Mouse (Mus musculus): ENCODE results near the gene Idh3a. TPM values are rescaled to one million over a fixed set of nuclear protein-coding genes. Genes with fewer than 3 reads are reported as not detected.
A peak's percentile ranks its signal among the peaks of the same experiment; 100 is the strongest.
"Not testable (repeated sequence)": the region's sequence is repeated elsewhere in the genome, so short reads cannot be mapped to it uniquely, and the experiment has no call there.

The Idh3a gene
- 100 to 1,000 TPM; 110 to 244 (median 135) TPM for polyA plus RNA-seq (2017; shearing (Covaris generic))

DNA sequence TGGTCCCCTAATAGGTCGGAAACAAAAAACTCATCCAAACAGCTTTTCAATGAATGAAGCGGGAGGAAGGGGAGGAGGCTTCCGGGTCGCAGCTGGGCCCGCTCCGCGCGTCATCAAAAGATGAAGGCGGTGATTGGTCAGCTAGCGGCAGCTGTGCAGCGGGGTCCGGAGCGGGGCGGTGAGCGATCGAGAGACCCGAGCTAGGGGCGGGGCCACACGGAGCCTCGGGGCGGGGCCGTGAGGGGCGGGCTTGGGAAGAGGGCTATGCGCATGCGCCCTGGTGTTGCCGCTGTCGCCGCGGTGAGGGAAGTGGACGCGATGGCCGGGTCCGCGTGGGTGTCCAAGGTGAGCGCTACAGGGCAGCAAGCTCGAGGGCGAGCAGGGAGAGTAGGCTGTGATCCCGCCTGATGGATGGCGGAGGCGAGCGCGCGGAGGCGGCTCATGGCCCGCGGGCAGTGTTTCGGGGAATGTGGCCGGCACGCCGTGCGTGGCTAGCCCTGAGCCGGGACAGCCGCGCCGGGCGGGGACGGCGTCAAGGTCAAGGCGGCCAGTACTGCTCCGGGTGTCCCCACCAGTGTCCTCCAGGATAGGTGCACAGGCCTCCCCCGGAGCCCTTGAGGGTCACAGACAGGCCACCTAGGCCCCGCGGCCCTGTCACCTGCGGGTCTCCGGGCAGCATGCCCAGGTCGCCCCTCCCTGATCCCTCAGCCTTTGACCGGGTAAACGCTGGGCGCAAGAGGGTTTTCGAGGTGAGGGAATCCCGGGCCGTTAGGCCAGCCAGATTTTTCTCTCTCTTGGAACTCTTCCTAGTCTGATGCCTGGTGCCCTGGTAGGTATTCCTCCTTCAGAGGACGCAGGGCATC, at the start of gene Idh3a:
Gene Idh3a, plus strand, starts transcription at position 136 of the 863 bp plus-strand sequence.
- ATAC-seq, result peak; percentile 98

DNA sequence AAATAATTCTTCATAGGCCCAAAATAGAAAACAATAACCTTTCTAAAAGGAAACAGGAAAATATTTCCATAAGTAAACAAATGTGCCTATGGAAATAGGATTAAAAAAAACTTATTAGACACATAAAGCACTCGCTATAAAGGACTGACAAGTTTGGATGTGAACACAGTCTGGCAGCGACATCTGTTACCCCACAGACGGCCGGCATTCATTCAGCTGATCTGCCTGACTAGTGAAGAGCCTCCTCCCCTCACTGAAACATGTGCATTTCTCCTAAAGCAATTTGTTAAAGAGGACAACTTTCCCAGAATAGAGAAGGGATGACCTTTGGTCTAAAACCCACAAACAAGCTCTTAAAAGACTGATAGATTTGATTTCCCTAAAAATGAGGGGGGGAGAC, 49.1 kb upstream of the Idh3a start:
- no peak for ATAC-seq

DNA sequence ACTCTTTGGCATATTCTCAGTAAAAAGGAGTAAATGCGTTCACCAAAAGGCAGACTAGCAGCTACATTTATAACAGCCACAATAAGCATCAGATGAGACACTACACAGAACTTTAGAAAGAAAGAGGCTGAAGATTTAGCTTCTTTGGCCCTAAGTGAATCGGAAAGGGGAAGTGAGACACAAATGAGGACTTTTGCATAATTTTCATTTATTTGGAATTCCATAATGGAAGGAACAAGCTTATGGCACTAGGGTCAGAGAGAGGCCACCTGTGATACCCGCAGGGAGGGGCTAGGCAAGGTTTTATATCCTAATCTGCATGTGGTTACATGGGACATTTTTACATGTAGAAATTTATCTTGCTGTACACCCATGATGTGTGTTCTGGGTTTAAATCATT, 48.7 kb upstream of the Idh3a start:
- no peak for ATAC-seq

DNA sequence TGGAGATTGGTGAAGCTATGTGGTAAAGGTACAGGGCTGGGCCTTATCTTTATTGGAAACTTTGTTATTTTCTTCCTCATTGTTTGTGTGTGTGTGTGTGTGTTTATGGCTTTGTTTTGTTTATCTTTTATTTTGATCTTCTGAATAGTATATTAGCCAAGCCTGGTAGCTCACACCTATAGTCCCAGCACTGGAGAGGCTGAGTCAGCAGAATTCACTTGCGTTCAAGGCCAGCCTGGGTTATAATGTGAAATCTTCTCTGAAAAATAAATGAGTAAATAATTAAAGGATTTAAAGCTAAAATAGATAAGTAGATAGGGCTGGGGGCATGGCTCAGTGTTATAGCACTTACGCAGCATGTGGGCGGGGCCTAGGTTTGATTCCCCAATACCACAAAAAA, 47.9 kb upstream of the Idh3a start:
- no peak for ATAC-seq

DNA sequence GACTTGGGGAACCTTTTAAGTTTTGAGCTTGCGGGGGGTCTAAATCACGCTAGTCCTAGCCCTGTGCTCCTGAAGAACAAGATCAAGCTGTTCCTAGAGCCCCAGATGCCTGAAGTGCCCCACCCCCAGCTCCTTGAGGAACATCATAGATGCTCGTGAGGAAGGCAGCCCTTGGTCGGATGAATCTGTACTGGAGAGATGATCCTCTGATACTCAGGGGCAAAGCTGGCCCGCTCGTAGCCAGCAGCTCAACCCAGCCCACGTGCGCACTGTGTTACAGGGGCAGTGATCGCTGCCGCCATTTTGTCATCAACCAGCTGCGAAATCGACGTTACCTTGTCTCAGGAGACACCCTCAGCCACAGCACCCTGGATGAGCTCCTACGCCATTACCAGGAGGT, 47.5 kb upstream of the Idh3a start, which contains the start of gene Sh2d7:
Gene Sh2d7, plus strand, starts transcription at position 301 of the 400 bp plus-strand sequence.
- ATAC-seq, result no peak

DNA sequence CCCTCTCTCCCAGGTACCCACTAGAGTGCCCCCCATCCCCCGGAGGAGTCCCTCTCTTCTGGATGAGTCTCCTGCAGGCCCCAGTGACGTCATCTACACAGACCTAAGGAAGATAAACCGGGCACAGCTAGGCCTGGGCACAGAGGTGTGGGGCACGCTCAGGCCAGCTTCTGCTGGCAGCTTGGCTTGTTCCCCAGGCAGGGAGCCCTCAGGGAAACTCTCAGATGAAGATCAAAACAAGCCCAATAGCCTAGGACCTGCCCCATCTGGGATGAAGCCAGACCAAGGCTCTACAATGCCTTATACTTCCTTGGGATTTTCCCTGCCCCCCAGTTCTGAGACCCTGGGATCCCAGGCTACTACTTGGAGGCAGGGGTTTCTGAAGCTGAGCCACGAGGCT, 45.3 kb upstream of the Idh3a start:
- no peak for ATAC-seq

DNA sequence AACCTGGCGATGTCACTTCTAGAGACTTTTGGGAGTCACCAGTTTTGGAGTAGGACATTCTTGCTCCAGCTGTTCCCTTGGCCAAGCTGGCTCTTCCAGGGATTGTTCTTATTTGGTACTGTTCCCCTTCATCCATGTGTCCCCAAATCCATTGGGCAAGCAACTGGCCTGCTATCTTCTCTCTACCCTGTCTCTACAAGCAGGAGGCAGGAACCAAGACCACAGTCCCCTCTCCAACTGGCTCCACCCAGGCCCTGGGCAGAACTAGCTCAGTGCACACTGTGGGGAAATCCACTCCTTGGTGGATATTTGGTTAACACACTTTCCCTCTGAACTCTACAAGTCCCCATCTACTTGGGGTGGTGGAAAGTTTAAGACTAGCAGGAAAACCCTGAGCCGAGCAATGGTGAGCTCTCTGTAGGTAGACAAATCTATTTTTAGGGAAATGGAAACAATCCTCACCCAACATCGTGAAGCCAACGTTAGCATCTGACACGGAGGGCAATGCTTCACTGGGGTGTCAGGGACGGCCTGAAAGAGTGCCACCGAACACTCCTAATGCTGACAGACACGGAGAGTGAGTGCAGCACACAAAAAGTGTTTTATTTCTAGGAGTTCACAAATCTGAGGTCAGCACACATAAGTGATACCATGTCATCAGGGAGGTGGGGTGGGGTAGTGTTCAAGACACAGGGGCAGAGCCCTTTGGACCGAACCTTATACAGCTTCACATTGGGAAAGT, 41.8 kb upstream of the Idh3a start:
- ATAC-seq, result no peak

DNA sequence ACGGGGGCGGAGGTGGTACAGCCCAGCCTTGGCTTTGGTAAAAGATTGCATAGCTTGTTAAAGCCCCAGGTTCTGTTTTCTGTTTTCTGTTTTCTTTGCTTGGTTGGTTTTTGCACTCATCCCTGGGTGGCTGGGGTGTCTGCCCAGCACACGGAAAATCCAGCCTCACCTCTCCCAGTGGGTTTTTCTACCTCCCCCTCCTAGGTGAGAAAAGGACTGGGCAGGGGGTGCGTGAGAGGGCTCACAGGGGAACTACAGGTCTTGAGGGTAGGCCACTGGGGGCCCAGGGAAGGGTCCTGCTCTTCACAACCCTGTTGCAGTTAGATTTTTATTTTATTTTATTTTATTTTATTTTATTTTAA, 41.2 kb upstream of the Idh3a start:
- no peak for ATAC-seq

DNA sequence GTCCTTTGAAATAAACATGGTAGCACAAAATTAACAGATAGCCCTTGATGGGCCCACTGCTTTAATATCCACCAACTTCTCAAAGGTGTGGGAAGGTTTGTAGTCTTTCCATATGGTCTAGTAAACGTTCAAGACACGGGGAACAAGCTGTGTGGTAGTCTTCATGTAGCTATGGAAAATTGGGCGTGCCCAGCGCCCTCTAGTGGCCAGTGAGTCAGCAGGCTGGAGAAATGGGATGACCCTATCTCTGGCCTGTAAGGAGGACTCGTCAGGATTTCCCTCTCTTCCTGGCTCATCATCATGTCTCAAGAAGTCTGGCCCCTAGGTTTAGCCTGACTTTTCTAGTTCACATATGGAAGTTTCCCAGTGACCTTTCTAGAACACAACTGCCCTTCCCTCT, 38.6 kb upstream of the Idh3a start:
- ATAC-seq, result no peak

DNA sequence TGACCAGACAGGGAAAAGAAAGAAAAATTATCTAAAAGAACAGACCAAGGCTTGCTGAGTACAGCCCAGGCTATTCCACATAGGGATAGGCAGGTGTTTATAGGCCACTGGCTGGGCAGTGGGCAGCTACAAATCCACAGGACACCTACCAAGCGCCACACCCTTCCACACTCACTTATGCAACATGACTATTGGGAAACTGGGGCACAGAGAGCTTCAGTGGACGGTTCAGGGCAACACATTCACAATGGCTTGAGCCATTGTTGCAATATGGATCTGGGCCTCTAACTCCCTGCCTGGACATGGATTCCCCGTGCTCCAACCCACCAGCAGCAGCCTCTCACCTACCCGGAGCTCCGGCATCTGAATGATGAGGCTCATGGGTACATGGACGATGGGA, 36.7 kb upstream of the Idh3a start:
- ATAC-seq, result no peak

DNA sequence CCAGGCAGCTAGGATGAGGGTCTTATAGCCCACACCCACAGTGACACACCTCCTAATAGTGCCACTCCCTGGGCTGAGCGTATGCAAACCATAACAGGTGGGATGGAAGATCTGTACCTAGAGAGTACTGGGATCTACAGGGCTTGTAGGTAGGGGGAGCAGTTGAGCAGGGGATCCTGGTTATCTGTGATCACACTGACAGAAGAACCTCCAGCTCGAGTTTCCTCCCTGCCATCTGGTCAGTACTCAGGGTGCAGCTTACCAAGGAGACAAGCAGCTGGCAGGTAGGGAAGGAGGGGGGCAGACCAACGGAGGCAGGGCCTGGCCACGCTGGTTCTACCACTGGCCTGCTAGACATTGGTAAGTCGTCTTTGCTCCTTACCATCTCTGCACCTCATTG, 33.7 kb upstream of the Idh3a start:
- no peak for ATAC-seq

DNA sequence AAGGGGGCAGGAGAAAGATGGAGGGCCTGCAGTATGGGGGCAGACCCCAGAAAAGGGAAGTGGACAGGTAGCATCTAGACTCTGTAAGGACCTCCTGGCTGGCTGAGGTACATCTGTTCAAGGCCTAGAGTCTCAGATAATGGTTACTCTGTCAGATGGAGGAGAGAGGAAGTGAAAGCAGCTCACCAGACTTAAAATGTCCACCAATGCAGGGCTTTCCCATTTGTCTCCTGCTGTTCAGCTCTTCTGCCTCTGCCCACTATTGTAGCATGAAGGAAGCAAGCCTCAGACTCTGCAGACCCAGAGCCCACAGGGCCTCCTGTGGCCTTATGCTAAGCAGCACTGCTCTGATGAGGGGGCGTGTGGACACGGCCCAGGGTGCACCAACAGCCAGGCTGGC, 31.1 kb upstream of the Idh3a start:
- ATAC-seq, result no peak

DNA sequence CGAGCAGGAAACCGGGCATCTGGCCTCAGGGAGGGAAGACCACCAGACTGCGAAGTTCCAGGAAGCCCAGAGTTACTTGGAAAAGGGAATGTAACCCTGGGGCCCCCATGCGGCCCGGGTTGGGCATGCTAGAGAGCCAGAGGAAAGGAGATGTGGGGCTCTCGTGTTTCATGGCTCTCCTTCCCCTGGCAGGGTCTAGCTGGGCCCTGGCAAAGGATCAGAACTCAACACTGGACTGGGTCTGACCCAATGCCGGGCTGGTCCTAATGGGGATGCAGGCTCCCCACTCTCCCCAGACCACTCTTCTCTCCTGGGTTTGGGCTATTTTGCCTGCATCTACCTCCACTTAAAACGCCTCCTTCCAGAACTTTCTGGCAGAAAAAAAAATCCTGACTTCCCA, 27.4 kb upstream of the Idh3a start:
- no peak for ATAC-seq

DNA sequence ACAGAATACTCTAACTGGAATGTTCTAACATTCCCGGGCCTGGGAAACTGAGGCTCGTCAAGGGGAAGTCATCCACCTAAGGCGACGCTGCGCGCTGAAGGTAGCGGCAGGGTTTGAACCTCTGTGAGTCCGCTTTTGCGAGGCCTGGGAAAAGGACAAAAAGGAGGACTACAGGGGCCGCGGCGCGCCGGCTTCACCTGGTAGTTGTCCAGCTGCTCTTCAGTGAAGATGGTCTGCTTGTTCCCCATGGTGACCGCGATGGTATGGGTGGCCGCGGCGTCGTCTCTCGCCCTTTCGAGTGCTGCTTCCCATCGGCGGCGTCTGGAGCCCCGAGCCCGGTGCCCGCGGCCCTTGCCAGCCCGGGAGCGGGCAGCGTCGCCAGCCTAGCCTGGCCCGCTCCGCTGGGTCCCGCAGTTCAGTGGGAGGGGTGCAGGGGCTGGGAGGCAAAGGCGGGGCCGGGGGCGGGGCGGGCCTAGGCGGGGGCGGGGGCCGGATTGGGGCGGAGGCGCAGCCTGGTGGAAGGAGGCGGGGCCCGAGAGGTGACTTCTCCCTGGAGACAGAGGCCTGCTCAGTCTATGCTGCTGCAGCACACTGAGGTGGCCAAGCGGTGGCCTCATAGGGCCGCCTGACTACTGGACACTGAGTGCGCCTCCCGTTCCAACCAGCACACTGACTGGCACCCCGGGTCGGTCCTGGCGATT, 26.2 kb upstream of the Idh3a start, which contains the start of gene Cib2:
Gene Cib2, minus strand, starts transcription at position 448 of the 701 bp plus-strand sequence.
- ATAC-seq, result peak; percentile 75

DNA sequence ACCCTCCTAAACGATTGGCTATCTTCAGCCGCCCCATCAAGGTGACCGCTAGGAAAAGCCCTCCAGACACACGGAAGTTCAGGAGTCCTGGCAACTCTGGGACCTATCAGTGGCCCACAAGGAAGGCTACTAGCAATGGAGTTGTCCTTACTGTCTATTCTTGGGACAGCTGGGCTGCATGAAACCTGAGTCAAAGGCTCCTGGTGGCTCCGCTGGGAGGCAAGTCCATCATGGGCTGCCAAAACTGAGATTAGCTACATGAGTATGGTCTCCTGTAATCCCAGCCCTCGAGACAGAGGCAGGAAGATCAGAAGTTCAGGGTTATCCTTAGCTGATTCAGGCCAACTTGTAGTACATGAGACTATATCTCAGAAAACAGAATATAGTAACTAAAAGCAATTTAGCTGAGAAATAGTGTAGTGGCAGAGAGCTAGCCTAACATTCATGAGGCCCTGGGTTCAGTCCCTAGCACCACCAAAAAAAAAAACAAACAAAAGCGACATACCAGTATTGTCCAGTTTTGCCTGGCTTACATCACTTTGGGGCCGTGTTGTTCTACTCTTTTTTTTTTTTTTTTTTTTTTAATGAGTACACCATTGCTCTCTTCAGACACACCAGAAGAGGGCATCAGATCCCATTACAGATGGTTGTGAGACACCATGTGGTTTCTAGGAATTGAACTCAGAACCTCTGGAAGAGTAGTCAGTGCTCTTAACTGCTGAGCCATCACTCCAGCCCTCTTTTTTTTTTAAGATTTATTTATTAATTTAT, 25.1 kb upstream of the Idh3a start:
- ATAC-seq, result no peak

DNA sequence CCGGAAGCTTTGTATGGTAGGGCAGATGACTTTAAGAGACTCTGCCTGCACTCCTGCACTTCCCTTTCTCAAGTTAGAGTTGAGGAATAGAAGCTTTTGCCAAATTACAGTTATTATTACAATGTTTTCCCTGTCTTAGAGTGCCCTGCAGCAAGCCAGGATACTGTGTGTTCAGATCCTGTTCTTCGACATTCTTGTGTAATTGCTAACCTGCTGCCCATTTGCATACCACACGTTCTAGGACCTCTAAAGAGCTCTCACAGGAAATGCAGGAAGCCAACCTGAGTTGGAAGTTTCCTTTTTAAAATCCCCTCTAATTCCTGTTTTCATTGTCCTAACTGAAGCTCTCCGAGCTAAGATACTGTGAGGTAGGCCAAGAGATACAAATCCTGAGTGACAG, 19.2 kb upstream of the Idh3a start:
- no peak for ATAC-seq

DNA sequence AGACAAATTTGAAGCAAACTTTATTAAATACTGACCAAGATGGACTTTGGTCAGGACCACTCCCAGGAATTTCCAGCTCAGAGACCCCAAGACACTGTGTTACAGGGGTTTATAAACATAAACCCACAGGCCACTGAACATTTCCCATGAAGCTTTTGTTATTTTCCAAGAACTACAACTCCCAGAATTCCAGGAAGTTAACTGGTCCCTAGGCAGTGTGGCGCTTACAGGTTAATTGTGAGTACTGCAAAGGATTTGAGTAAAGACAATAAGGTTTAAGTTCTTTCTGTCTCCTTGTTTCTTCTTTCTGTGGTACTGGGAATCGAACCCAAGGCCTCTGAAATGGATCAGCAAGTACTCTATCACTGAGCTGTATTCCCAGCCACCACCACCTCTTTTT, 17.4 kb upstream of the Idh3a start:
- no peak for ATAC-seq

DNA sequence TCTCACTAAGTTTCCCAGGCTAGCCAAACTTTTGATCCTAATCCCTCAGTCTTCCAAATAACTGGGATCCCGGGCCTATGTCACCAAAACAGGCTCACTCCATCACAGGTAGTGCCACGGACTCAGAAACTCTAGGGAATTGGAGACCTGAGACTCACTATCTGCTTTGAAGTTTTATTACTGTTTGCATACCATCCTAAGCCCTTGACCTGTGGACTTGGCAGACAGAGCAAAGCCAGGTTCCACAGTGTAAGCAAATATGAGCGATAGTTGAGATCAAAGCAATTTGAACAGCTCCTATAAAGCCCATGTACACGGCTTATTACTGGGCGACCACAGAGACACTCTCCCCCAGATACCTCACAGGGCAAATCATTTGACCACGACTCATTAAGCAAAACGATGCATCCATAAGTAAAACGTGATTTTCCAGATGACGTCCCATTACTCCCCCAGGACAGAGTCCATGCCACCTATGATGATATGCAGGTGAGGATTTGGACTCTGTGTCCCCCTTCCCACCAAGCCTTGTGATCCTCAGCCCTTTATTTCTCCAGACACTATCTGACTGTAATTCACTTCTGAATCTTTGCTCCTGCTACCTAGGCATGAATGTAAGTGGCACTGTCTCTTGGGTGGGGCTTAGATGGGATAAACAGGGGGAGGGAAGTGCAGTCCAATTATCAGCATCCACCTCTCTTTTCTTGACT, 14.8 kb upstream of the Idh3a start:
- no peak for ATAC-seq

DNA sequence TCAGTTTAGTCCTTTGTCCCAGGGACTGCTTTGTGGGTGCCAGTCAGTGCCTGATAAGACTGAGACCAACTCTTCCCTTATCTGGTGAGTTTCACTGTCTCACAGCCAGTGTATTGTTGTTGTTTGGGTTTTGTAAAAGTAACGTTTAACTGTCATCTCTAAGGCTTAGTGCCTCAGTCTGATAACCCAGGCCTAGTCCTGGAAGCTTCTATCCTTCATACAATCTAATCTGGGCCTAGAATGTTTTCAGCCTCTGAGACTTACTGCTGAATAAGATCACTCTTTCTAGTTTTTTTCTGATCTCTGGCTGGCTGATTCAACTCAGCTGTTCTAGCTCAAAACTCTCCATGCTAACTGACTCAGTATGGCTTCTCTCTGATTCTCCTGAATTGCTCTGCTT, 2.4 kb upstream of the Idh3a start:
- ATAC-seq, result no peak

DNA sequence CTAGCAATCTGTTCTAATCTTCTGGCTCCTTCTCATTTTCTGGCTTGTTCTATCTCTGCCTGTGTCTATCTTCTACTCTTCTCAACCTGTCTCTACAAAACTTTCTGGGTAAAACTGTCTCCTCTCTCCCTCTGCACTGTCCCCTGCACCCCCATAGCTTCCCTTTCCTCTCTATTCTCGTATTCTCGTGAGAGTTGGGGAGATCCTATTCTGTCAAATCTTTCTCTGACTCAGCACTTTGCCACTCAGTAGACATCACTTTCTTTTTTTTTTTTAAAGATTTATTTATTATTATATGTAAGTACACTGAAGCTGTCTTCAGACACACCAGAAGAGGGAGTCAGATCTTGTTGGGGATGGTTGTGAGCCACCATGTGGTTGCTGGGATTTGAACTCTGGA, 2.0 kb upstream of the Idh3a start:
- ATAC-seq, result not testable (repeated sequence)

DNA sequence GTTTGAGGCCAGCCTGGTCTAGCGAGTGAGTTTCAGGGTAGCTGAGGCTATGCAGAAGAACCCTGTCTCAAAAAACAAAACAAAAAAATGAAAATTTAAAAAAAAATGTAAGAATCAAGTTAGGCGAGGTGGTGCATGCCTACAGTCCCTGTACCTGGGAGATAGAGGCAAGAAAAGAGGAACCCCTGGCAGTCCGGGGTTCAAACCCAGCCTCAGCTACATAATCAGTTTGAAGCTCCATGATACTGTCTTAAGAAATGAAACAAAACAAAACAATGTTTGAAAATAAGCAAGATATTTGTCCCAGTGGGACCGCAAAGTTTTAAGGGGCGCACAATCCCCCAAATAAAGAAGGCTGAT, 315 bp upstream of the Idh3a start:
- ATAC-seq, result peak; percentile 16

DNA sequence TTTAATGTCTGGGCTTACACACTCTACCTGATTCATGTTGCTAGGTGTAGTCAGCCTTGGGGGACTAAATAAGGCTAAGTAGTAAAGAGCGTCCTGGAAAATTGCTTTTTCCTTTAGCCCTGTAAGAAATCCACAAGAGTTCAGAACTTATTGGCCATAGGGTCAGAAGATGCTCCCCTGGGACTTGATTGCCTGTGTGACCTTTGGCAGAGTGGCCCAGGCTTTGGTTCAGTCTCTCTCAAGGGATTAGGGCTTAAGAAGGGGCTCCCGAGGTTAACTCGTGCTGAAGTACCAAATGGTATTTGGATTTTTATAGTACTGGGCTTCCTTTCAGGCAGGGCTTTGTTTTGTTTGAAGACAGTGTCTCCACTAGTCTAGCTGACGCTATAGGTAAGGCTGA, 1.7 kb downstream of the Idh3a start:
- ATAC-seq, result no peak

Data from inflammation-experienced regulatory T-cells, adult 6 months (primary cell).